Mouse (Mus musculus): Measurements from ENCODE around the gene Mettl27.

Gene Mettl27

DNA sequence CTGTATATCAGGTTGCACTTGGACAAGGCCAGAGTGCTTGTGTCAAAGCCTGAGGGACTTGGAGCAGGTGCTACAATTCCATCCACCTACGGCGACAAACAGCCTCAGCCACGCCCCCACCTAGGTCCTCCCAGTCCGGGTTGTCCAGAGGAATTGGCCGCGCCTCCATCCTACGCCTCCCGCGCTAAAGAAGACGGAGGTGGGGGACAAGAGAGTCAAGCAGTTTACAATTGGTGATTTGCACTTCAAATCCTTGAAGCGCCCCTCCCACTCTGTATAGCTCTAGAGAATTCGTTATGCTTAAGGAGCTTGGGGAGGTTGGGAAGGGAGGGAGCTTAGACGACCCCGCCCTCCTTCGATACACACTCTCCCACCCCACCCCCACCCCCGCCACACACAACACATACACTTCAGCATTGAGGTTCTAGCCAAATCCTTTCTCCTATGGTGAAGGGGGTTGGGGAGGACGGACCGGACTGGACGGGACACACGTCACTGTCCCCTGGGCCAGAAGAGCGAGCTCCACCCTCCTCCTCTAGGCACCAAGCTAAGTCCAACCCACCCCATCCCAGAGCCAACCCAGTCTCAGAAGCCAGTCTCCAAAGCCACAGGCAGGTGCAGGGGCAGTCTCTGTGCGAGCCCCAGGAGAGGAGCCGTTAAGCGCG lies 53.6 kb downstream of the Mettl27 start, which contains the start of gene Cldn3:
Gene Cldn3 (plus strand): TSS at position 582 of the 665 bp plus-strand sequence.
- in situ Hi-C loops (cut with MboI, MseI) = no loop called here

DNA sequence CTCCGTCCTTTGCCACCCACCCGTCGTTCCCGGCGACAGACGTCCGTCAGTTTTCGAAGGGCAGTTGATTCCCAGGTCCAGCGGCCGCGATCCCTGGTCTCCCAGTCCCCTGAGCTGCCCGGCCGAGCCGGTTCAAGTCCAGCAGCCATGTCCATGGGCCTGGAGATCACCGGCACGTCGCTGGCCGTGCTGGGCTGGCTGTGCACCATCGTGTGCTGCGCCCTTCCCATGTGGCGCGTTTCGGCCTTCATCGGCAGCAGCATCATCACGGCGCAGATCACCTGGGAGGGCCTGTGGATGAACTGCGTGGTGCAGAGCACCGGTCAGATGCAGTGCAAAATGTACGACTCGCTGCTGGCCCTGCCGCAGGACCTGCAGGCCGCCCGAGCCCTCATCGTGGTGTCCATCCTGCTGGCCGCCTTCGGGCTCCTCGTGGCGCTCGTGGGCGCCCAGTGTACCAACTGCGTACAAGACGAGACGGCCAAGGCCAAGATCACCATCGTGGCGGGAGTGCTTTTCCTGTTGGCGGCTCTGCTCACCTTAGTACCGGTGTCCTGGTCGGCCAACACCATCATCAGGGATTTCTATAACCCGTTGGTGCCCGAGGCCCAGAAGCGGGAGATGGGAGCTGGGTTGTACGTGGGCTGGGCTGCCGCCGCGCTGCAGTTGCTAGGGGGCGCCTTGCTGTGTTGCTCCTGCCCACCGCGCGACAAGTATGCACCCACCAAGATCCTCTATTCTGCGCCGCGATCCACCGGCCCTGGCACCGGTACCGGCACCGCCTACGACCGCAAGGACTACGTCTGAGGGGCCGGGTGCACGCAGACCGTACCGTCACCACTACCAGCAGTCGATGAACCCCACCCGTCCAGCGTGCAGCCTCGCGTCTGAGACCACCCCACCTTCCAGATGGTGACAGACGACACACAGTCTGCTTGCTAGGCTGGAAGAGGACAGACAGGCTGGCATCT lies 54.4 kb downstream of the Mettl27 start:
- in situ Hi-C loops (cut with MboI, MseI) = no loop called here

DNA sequence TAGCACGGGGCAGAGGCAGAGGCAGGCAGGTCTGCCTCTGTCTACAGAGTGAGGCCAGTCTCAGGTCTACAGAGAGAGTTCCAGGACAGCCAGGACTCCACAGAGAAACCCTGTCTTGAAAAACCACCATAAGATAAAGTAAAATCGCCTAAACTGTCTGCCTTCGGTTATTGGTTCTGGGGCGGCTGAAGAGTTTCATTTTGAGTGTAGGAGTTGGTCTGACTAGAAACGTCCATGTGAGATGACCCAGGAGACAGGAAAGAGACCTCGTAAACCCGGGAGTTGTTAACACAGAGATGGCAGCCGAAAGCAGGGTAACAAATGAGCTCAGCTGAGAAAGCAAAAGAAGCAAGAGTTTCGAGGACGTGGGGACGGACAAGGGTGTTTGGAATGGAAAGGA lies 57.0 kb downstream of the Mettl27 start:
- in situ Hi-C loops (cut with MboI, MseI) = no loop called here

DNA sequence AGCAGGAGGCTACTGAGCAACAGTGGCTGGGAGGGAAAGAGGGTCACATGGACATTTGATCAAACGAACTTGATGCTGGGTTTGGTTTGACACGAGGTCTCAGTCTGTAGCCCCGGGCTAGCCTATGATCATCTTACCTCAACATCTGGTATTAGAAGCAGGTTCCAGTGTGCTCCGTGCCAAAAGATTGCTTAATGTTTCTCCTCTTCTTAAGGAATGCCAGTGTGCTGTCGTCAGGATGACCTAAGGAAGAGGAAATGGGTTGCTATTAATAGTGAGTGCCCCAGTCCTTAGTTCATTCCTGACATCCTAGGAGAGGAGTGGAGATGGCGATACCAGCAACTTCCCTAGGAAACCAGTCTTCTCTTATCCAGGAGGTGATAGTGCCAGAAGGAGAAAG lies 57.6 kb downstream of the Mettl27 start:
- in situ Hi-C loops (cut with MboI, MseI) = no loop called here

Measured in T-helper 2 cell (primary cell).